Mouse (Mus musculus): Measurements from ENCODE around the gene Ccl8.

Ccl8 gene

GRCm38 (mm10) chr11:82114885-82115284 lies at the start of gene Ccl8:
Gene Ccl8 (plus strand): TSS chr11:82115185.
- no peak for DNase-seq (ENCODE audit: low read depth, low spot score)

DNA sequence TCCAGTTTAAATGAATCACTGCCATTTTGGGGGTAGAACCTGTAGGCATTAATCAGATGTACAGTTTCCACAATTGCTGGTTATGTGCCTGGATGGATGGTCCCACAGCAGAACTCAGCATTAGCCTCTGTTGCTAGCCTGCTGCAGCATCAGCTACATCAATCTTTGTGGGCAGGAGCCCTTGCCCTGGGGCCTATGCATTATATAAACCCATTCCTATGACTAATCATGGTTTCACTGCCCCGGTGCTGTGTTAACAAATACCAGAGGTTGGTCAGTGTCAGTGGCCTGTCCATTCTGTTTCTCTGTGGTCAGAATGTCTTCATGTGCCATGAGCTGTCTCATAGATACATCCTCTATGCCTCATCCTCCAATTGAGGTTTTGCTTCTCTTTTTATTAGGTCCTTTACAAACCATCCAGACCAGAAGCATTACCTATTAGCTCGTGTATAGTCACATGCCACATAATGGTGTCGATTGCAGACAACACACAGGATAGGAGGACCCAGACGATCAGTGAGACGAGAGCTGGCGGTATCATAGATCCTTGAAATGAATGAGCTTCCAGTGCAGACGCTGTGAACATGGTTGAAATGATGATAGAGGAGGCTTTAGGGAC lies 47.9 kb upstream of the Ccl8 start:
- DNase-seq (ENCODE audit: low read depth, low spot score) = no peak

GRCm38 (mm10) chr11:82071076-82071475 lies 43.9 kb upstream of the Ccl8 start:
- no peak for DNase-seq (ENCODE audit: low read depth, low spot score)

- DNase-seq (ENCODE audit: low read depth, low spot score) = no peak
Observed at GRCm38 (mm10) chr11:82072374-82072773, 42.6 kb upstream of the Ccl8 start.

DNA sequence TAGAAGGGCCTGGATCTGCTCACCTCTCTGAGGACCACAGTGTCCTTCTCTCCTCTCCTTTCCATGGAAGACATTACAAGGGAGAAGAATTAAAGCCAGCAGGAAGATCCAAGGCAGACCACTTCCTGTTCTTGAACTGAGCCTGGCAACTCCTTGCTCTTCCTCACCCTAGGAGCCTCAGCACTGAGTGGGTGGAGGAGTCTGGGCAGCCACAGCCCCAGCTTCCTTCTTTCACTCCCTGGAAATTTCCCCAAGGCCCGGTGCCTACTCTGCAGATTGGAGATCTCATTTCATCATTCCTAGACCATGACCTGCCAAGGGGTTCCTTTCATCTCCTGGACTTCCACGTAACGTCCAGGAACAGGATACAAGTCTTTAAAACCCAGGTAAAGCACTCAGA lies 42.0 kb upstream of the Ccl8 start:
- DNase-seq (ENCODE audit: low read depth, low spot score) = no peak

- no peak for DNase-seq (ENCODE audit: low read depth, low spot score)
Observed at GRCm38 (mm10) chr11:82073686-82074085, 41.3 kb upstream of the Ccl8 start.

DNA sequence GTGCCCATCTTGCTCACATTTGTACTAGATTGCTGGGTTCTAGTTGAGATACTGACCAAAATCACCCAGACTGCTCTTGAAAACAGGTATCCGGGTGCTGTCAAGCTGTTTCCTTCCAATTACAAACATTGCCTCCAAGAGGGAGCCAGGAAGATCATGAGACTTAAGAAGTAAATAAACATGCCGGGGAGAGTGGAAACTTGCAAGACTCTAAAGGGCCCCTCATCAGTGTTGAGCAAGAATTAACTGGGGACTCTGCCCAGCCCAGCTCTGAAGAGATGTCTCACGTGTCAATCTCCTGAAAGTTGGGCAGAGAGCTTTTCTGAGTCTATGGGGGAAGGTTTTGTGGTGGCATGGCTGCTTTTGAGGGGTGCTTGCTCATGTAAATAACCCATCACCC lies 38.0 kb upstream of the Ccl8 start:
- DNase-seq (ENCODE audit: low read depth, low spot score) = no peak

- DNase-seq (ENCODE audit: low read depth, low spot score) = no peak
Observed at GRCm38 (mm10) chr11:82078136-82078730, 36.8 kb upstream of the Ccl8 start.

- no peak for DNase-seq (ENCODE audit: low read depth, low spot score)
Observed at GRCm38 (mm10) chr11:82080865-82081264, 34.1 kb upstream of the Ccl8 start.

GRCm38 (mm10) chr11:82084360-82084759 lies 30.6 kb upstream of the Ccl8 start:
- DNase-seq (ENCODE audit: low read depth, low spot score) = no peak

- DNase-seq (ENCODE audit: low read depth, low spot score) = no peak
Observed at GRCm38 (mm10) chr11:82099511-82100323, 15.3 kb upstream of the Ccl8 start.

- DNase-seq (ENCODE audit: low read depth, low spot score) = no peak
Observed at GRCm38 (mm10) chr11:82101087-82101486, 13.9 kb upstream of the Ccl8 start.

DNA sequence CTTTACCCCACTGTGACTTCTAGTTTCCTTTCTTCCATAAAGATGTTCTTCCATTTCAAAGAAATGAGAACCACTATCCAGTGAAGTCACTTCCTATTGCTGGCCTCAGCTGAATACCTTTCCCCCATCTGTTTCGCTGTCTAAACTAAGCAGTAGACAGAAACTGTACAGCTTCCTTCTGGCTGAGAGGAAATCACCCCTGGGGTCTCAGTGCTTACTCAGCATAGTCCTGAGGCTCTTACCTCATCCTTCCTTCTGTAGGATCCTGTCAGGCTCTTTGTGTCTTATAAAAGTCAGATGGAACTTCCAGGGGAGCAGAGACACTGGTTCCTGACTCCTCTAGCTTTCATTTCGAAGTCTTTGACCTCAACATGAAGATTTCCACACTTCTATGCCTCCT lies 13.5 kb upstream of the Ccl8 start, which contains the start of gene Ccl12:
Gene Ccl12, plus strand, starts transcription at position 317 of the 400 bp plus-strand sequence.
- DNase-seq (ENCODE audit: low read depth, low spot score) = no peak

DNA sequence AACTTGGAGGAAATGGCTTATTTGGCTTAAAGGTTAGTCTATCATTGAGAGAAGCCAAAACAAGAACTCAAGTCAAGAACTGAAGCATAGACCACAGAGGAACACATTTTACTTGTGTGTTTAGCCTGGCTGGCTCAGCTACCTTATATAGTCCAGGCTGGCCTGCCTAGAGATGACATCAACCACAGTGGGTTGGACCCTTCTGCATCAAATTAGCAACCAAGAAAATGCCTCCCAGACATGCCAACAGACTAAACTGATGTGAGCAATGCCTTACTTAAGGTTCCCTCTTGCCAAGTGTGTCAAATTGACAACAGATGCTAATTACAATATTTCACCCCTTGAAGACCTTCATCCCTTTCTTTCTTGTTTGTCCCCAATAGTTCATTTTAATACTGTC lies 5.4 kb upstream of the Ccl8 start:
- DNase-seq (ENCODE audit: low read depth, low spot score) = no peak

DNA sequence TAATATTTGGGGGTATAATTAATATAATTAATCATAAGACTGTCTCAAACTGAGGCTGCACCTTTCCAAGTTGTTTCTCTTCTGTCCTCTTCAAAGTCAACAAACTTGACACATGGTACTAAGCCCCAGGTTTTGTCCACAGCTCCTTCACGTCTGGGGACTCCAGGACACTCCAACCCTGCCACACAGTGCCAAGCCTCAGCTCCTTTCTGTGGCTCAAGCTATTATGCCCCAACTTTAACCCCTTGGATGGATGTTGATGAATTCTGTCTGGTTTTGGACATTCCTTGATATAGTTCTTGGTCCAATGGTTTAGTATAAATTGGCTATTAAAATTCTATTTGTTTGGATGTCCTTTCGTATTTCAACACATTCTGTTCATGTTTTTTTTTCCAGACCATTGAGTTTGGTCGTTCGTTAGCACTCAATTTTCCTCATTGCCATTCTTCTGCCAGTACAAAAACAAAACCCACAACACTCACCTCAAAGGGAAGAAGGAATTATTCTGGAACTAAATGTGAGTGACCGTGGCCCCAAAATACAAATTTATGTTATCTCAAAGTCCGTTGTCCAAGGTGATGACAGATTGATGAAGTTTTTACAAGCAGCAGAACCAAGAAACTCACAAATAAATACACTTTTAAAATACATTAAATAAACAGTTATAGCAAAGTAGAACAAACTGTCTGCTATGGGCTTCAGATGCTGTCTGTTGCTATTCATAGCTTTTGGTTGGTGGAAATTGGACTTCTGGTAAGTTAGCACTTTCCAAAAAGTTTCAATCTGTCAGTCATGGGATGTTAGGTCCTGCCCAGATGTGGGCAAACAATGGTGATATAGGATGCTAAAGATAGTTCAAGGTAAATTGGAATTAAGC lies 4.4 kb upstream of the Ccl8 start:
- no peak for DNase-seq (ENCODE audit: low read depth, low spot score)

- DNase-seq (ENCODE audit: low read depth, low spot score) = no peak
Observed at GRCm38 (mm10) chr11:82116041-82116440, 1.1 kb downstream of the Ccl8 start.

DNA sequence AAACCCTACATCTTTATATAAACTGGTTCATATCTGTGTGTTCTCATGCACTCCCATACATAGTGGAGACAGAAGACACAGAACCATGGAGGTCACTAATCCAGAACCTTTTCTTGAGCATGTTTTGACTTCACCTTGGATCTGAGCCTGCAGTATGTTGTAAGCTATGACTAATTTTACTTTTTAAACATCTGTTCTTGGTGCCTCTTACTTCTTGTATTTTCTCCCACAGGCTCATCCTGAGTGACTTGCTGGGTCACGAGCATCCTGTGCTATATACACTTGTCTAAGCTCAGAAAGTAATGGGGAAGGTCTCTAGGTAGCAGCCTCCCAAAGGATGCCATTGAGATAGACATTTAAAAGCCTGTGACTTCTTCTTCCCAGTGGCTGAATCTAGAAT lies 18.0 kb downstream of the Ccl8 start:
- DNase-seq (ENCODE audit: low read depth, low spot score) = no peak

DNA sequence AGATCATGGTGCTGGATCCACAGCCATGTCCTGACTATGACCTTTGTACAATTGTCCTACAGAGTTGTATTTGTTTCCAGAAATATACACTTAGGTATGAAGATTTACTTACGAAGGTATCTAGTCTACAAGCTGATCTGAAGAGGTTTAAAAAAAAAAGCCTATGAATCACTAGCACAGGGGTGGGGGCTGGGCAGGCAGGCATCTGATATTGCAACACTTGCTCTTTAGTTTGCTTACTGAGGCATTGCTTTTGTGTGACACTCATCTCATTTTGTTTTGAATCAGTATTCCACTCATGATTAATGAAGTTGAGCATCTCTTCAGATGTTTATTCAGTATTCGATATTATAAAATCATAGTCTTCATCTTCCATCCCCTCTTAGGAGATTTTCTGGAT lies 21.2 kb downstream of the Ccl8 start:
- DNase-seq (ENCODE audit: low read depth, low spot score) = no peak

DNA sequence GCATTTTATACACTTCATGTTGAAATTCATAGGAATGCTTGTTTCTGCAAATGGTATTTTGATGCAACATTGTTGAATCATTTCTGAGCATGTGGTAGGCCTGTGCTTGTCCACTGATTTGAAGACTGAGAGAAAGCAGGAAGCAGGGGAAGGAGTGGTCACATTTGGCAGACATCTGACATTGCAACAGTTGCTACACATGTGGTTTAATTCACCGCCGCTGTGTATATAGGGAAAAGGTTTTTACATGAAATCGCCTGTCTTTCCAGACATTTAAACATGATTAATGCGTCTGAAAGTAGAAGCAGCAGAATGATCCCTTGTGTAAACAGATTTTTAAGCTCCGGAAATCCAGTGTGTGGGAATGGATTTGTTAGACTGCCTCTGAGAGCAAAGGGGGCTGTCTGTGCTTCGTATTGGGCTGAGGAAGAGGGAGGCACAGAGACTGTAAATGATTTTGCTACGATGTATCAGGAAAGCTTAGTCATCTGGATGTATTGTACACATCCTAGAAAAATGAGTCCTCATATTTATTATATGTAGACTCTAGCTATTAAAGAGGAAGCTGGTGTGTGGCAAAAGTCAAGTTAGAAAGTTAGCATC lies 24.6 kb downstream of the Ccl8 start:
- DNase-seq (ENCODE audit: low read depth, low spot score) = peak; percentile 59

DNA sequence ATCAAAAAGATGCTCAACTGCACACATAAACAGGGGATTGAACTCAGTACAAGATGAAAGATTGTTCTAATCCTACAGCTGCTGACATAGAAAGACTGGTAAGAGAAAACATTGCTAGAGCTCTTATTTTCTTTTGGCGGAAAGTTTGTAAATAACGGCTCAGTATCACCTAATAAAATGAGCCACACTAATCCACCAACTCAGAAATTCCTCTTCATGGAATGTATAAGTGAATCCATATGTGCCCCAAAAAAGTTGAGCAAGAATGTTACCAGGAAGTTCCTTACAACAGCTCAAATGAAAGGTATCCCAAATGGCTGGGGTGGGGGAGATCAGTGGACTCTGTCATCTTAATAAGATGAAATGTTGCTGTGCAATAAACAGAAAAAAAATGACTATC lies 44.1 kb downstream of the Ccl8 start:
- DNase-seq (ENCODE audit: low read depth, low spot score) = no peak

DNA sequence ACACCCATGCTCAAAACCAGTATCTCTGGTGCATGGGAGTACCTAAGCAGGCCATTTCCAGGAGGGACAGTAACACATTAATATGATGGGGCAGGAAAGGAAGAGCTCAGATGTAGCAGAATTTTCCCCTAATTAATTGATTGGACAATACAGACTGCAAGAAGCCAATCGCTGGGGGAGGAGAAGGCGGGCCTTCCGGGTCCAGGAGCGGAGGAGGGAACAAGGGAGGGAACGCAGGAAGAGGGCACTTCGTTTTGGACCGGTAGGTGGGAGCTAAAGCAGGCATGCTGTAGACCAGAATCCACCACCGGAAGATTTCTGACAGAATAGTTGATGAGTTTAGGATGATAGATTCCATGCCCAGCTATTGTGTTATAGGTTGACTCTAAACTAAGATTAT lies 48.3 kb downstream of the Ccl8 start:
- DNase-seq (ENCODE audit: low read depth, low spot score) = no peak

Measured in mesoderm, embryonic 11.5 days (tissue).